Mouse (Mus musculus) mammary gland, adult 2 months (tissue): ENCODE measurements around the gene Faah. TPM values are rescaled to one million over a fixed set of nuclear protein-coding genes. Genes with fewer than 3 reads are reported as not detected.

Source experiments
- polyA plus RNA-seq: library from polyadenylated mRNA; depleted of rRNA; stranded (reverse); fragments of >200 nt; gene quantifications from 2 replicates; pipeline ENCODE4 v1.2.3, GENCODE M21; 2012; ENCODE audit warnings: low replicate concordance; rRNA removed

Faah gene
- 20.3 and 35.2 TPM in 2 replicates for polyA plus RNA-seq

DNA sequence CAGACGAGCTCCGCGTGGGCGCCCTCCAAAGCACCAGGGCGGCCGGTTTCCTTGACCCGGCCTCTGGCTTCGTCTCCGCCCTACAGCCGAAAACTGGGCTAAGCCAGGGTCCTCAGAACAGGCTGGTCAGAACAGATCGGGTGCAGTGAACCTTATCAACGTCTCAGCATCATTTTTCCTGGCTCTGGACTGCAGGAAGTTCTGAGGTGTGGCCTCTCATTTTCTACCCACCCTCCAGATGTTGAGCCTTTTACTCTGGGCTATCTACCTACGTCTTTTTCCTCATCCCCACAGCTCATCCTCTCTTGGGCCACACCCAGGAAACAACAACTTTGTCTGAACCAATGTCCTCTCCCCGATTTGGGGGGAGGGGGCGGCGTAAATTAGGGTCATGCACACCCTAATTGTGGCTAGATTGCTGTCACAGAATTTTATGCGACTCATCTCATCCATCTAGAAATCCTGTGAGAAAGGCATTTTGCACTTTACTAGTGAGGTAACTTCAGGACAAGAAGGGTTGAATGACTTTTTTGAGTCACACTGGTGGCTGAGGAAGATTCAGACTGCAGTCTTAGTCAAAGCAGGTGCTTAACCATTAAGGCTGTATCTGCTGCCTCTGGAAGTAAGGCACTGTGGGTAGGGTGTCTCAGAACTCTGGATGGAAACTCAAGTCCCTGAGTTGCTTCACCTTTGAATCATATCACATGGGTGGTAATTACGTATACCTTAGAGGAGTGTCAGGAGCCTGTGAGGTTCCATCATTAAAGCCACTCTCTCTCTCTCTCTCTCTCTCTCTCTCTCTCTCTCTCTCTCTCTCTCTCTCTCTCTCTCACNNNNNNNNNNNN, at the start of gene Faah:
Gene Faah (minus strand): TSS at position 25 of the 845 bp plus-strand sequence.

GRCm38 (mm10) chr4:116053399-116053961, 35.8 kb upstream of the Faah start, which contains the start of gene Nsun4:
Gene Nsun4 (minus strand): TSS chr4:116053876.

DNA sequence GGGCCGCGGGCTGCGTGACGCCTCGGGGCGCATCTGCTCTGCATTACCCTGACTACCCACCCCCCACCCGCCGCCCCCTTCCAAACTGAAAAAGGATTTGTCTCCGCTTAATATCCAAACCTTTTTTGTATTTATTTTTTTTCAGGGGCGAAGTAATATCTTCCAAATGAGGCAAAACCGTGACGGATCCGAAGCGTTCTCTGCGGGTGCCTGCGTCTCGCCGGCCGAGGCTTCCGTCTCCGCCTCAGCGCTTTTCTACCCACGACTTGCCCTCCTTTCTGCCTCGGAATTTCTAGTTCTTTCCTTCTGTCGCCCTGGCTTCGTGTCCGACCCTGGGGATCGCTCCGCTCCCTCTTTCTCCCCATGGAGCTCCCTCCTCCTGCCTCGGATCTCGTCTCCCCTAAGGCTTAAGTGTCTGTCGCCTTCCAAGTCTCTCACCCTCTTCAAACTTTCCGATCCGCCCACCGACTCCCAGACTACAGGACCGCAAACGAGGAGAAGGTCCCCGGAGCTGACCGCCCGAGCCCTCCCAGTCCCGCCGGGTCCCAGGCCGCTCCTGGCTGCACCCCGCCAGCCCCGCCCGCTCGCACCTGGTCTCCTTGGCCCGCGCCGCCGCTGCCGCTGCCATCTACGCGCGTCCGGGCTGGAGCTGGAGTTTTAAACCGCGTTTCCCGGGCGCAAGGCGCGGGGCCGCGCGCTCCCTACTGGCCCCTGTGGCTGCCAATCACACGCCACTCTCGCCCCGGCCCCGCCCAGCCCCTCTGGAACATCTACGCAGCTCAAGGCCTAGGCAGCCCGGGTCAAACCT, 78.2 kb downstream of the Faah start, which contains the start of gene Dmbx1:
Gene Dmbx1 (minus strand): TSS at position 632 of the 808 bp plus-strand sequence.

Other genes with a start within 250 kb of the Faah start
- gene Tex38, start 236.9 kb downstream of the Faah start, polyA plus RNA-seq: 0.57 TPM in 1 of 2 replicates, not detected in the other
- gene Atpaf1, start 233.1 kb downstream of the Faah start, polyA plus RNA-seq: 22.8 and 39.5 TPM in 2 replicates
- 24.5 and 44.3 TPM in 2 replicates for gene Mob3c, start 189.8 kb downstream of the Faah start, polyA plus RNA-seq
- 65.7 and 87.5 TPM in 2 replicates for gene Mknk1, start 178.7 kb downstream of the Faah start, polyA plus RNA-seq
- gene Kncn, start 133.5 kb downstream of the Faah start, polyA plus RNA-seq: 0.07 TPM in 1 of 2 replicates, not detected in the other
- gene 6430628N08Rik, start 127.3 kb downstream of the Faah start, polyA plus RNA-seq: not detected in 2 replicates
- gene Dmbx1, start 78.0 kb downstream of the Faah start, polyA plus RNA-seq: not detected in 2 replicates
- gene Nsun4, start 36.0 kb upstream of the Faah start, polyA plus RNA-seq: 6.6 and 19.6 TPM in 2 replicates
- gene Uqcrh, start 57.1 kb upstream of the Faah start, polyA plus RNA-seq: 77.8 and 327 TPM in 2 replicates
- 73.6 and 93.1 TPM in 2 replicates for gene Lrrc41, start 57.3 kb upstream of the Faah start, polyA plus RNA-seq
- 0.68 and 1.6 TPM in 2 replicates for gene Rad54l, start 105.8 kb upstream of the Faah start, polyA plus RNA-seq
- gene Pomgnt1, start 105.9 kb upstream of the Faah start, polyA plus RNA-seq: 40.6 and 57.5 TPM in 2 replicates
- gene Lurap1, start 133.4 kb upstream of the Faah start, polyA plus RNA-seq: 4.2 and 9.8 TPM in 2 replicates
- gene Tspan1, start 149.7 kb upstream of the Faah start, polyA plus RNA-seq: 17.9 and 43.4 TPM in 2 replicates
- not detected in 2 replicates for gene 1700042G07Rik, start 155.4 kb upstream of the Faah start, polyA plus RNA-seq
- gene Gm49337, start 155.5 kb upstream of the Faah start, polyA plus RNA-seq: not detected in 2 replicates
- gene Pik3r3, start 203.7 kb upstream of the Faah start, polyA plus RNA-seq: 13.8 and 16.6 TPM in 2 replicates